Mouse (Mus musculus) limb, embryonic 15.5 days (tissue): ENCODE results near the gene Fgfr2. TPM values are rescaled to one million over a fixed set of nuclear protein-coding genes. Genes with fewer than 3 reads are reported as not detected.

Source experiments
- ATAC-seq: fragments of 200-750 bp; cut with Nextera tagmentation; 2 replicates; pipeline ENCODE4 v1.8.0; 2017; ENCODE audit warnings: low read depth, moderate TSS enrichment; ENCODE audit not compliant: insufficient number of reproducible peaks, low FRiP score, low TSS enrichment
- H3K27ac ChIP-seq: fragments of 300-500 bp; sonication (generic); 2 replicates; pipeline ENCODE4 v1.5.1; 2015; ENCODE audit warnings: moderate library complexity, mild to moderate bottlenecking, inconsistent platforms
- H3K27me3 ChIP-seq: fragments of 300-500 bp; sonication (generic); 2 replicates; pipeline ENCODE4 v1.6.1; 2015; ENCODE audit warnings: inconsistent platforms
- H3K36me3 ChIP-seq: fragments of 300-500 bp; sonication (generic); 2 replicates; pipeline ENCODE4 v1.6.1; 2015; ENCODE audit warnings: inconsistent platforms
- H3K4me1 ChIP-seq: fragments of 300-500 bp; sonication (generic); 2 replicates; pipeline ENCODE4 v1.6.1; 2015; ENCODE audit warnings: inconsistent platforms
- H3K4me2 ChIP-seq: fragments of 300-500 bp; sonication (generic); 2 replicates; pipeline ENCODE4 v1.6.1; 2015; ENCODE audit warnings: mild to moderate bottlenecking, inconsistent platforms
- H3K4me3 ChIP-seq: fragments of 300-500 bp; sonication (generic); 2 replicates; pipeline ENCODE4 v1.5.1; 2015; ENCODE audit warnings: mild to moderate bottlenecking, inconsistent platforms
- H3K9ac ChIP-seq: fragments of 300-500 bp; sonication (generic); 2 replicates; pipeline ENCODE4 v1.6.1; 2015; ENCODE audit warnings: inconsistent platforms
- H3K9me3 ChIP-seq: fragments of 300-500 bp; sonication (generic); 2 replicates; pipeline ENCODE4 v1.6.1; 2016; ENCODE audit warnings: inconsistent platforms
- WGBS: fragments of 180-500 bp; shearing (Covaris S2); methylation state at CpG from one replicate; pipeline ENCODE4 v1.1.7; 2015; 5-methylcytosine and 5-hydroxymethylcytosine counted together
- polyA plus RNA-seq: library from polyadenylated mRNA; unstranded; fragments of >200 nt; fragmentation: Nextera tagmentation; extraction: Ambion mirVana; gene quantifications from 2 replicates; pipeline ENCODE4 v1.2.1, GENCODE M21; 2015

The Fgfr2 gene
- polyA plus RNA-seq, 1 experiment from 2014 or later = 101 TPM

GRCm38 (mm10) chr7:132800868-132801267 lies 322.3 kb downstream of the Fgfr2 start:
- Histone ChIP-seq H3K4me1 (peaks cover 37% of the 10 kb centered on the region), H3K27ac (no peak overlapping the region), H3K36me3 (peaks cover 4% of the 10 kb centered on the region; the same call in 1 of the 2 replicates), H3K4me2 (no peak overlapping the region), H3K9me3 (no peaks in the 10 kb centered on the region), H3K9ac (no peak overlapping the region), H3K27me3 (no peaks in the 10 kb centered on the region), H3K4me3 (no peak overlapping the region)
- WGBS = 91% methylated on average over 10 of the region's 10 CpGs
- no peak for ATAC-seq

DNA sequence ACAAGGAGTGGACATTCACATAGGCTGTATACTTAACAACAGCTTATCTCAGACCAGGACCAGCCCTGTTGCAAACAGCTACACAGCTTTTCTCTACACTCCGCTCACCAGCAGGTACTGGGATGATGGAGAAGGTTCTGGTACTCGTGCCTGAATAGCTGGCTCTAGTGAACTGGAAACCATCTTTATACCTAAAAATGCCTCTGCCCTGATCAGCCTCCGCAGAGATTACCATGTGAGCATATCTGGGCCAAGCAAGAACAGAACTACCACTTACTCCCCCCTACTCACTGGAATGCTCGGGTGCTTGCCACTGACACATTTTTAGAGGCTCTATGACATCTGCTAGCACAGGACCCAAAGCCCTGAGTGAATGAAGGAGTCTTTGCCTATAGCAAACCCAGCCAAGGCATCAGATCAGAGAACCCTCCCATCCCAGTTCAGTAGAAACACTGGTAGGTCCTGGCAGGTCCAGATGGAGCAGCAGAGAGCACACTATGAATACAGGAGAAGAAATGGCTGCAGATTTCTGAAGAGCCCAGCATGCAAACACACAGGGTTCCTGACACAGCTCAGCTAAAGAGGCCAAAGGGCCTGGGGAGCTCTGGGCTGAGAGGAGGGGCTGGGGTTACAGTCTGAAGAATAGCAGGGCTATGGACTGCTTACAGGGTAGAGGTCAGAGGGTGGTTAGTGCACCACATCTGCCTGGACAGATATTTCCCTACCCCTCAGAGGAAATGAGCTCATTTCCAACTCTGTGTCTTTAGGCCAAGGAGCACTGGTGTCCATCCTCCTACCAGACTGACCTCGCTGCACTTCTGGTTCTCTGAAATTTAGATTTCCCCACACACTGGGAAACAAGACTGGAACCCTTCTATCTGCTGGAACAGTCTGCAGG lies 323.8 kb downstream of the Fgfr2 start:
- no peaks in the 10 kb centered on the region for H3K27me3 ChIP-seq
- H3K27ac ChIP-seq = no peak overlapping the region
- no peak overlapping the region for H3K9ac ChIP-seq
- H3K4me2 ChIP-seq = no peak overlapping the region
- WGBS = 85% methylated on average over 5 of the region's 5 CpGs
- no peak overlapping the region for H3K4me3 ChIP-seq
- no peaks in the 10 kb centered on the region for H3K9me3 ChIP-seq
- peaks cover 31% of the 10 kb centered on the region for H3K4me1 ChIP-seq
- ATAC-seq = no peak
- 0 out of 2 replicates have a peak, but pooled peaks cover 4% of the 10 kb centered on the region for H3K36me3 ChIP-seq

DNA sequence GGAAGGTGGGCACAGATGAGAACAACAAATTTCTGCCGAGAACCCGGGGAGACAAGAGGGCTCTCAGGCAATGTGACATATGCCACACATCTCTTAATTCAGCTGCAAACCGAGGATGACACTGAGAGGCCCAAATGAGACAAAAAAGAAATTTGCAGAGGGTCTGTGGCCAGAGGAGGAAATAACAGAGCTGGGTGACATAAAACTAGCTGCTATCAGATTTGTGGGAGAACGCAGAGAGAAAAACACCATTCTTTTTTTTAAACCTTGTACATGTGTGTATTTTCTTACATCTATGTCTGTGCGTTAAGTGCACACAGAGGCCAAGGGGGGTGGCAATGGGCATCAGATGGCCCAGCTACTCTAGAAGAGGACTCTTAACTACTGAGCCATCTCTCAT lies 328.0 kb downstream of the Fgfr2 start:
- H3K4me3 ChIP-seq = no peak overlapping the region
- H3K36me3 ChIP-seq = 0 out of 2 replicates have a peak, but pooled peaks cover 4% of the 10 kb centered on the region
- peaks cover 30% of the 10 kb centered on the region for H3K4me1 ChIP-seq
- H3K9me3 ChIP-seq = no peaks in the 10 kb centered on the region
- H3K4me2 ChIP-seq = no peak overlapping the region
- WGBS = 92% methylated on average over 5 of the region's 5 CpGs
- ATAC-seq = no peak
- no peaks in the 10 kb centered on the region for H3K27me3 ChIP-seq
- H3K27ac ChIP-seq = no peak overlapping the region
- no peak overlapping the region for H3K9ac ChIP-seq

GRCm38 (mm10) chr7:132793467-132793866 lies 329.7 kb downstream of the Fgfr2 start:
- Histone ChIP-seq H3K9ac (no peak overlapping the region), H3K4me1 (peaks cover 28% of the 10 kb centered on the region), H3K27me3 (no peaks in the 10 kb centered on the region), H3K4me2 (no peak overlapping the region), H3K36me3 (0 out of 2 replicates have a peak, but pooled peaks cover 2% of the 10 kb centered on the region), H3K9me3 (no peaks in the 10 kb centered on the region), H3K27ac (0 out of 2 replicates have a peak overlapping the region, but pooled peaks have one; percentile 38), H3K4me3 (no peak overlapping the region)
- ATAC-seq = no peak
- 57% methylated on average over 6 of the region's 6 CpGs for WGBS

- peaks cover 3% of the 10 kb centered on the region; the same call in 1 of the 2 replicates for H3K36me3 ChIP-seq
- H3K27me3 ChIP-seq = no peaks in the 10 kb centered on the region
- no peak overlapping the region for H3K4me3 ChIP-seq
- H3K27ac ChIP-seq = no peak overlapping the region
- peaks cover 43% of the 10 kb centered on the region for H3K4me1 ChIP-seq
- no peak overlapping the region for H3K4me2 ChIP-seq
- ATAC-seq = no peak
- 85% methylated on average over 14 of the region's 14 CpGs for WGBS
- H3K9ac ChIP-seq = no peak overlapping the region
- H3K9me3 ChIP-seq = no peaks in the 10 kb centered on the region
Measured at GRCm38 (mm10) chr7:132790447-132791219, 332.5 kb downstream of the Fgfr2 start.

GRCm38 (mm10) chr7:132788826-132789225 lies 334.3 kb downstream of the Fgfr2 start:
- Histone ChIP-seq H3K27me3 (no peaks in the 10 kb centered on the region), H3K9ac (no peak overlapping the region), H3K4me2 (no peak overlapping the region), H3K4me1 (peaks cover 45% of the 10 kb centered on the region), H3K9me3 (no peaks in the 10 kb centered on the region), H3K27ac (no peak overlapping the region), H3K36me3 (peaks cover 3% of the 10 kb centered on the region; the same call in 1 of the 2 replicates), H3K4me3 (no peak overlapping the region)
- 96% methylated on average over 13 of the region's 13 CpGs for WGBS
- ATAC-seq = no peak

DNA sequence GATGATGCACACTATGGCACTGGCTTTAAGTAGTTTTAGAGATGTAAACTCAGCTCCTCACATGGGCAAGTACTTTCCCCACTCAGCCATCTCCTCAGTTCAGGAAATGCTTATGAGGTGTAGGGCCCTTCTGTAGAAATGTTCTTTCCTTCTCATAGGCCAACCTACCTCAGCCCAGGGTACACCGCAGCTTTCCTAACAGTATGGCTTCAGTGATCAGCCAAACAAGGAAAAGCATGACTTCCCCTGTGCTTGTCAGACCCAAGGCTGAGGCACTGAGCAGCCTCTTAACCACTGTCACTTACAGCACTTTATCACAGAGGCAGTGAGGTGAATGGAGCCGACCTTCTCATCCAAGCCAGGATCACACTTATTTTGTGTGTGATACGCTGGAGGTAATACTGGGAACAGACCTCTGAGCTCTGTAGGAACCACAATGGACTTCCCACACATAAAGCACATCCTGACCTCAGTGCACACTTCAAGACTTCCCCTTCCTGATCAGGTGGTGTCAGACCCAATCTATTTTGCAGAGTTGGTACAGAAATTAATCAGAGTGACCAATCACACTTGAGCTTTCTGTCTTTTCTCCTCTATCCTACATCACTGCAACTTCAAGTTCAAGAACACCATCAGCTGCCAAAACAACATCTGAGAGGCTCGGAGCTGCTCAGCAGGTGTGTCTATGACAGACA lies 335.5 kb downstream of the Fgfr2 start:
- Histone ChIP-seq H3K9me3 (no peaks in the 10 kb centered on the region), H3K4me2 (no peak overlapping the region), H3K27ac (0 out of 2 replicates have a peak overlapping the region, but pooled peaks have one; percentile 35), H3K4me3 (no peak overlapping the region), H3K4me1 (peaks cover 46% of the 10 kb centered on the region), H3K27me3 (no peaks in the 10 kb centered on the region), H3K9ac (no peak overlapping the region), H3K36me3 (peaks cover 3% of the 10 kb centered on the region; the same call in 1 of the 2 replicates)
- ATAC-seq = no peak
- 84% methylated on average over 4 of the region's 4 CpGs for WGBS

DNA sequence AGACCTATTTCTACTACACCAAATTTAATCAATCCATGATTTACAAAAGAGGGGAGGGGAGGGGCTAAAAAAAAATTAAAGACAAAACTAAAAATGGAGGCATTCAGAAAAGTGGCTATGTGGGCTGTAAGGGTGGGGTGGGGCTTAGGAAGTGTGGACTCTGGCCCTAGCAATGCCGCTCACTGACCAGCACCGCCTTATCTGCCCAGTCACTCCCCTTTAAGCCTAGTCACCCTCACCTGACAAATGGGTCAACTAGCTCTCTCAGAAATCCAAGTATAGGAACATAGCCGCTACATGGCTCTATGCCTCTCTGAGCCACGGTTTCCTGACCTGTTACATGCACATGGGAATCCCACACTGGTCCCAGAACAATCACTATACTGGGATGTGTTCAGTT lies 336.1 kb downstream of the Fgfr2 start:
- no peaks in the 10 kb centered on the region for H3K27me3 ChIP-seq
- H3K9ac ChIP-seq = no peak overlapping the region
- no peak overlapping the region for H3K4me2 ChIP-seq
- WGBS = 90% methylated on average over 4 of the region's 4 CpGs
- no peak for ATAC-seq
- peaks cover 3% of the 10 kb centered on the region; the same call in 1 of the 2 replicates for H3K36me3 ChIP-seq
- H3K4me3 ChIP-seq = no peak overlapping the region
- H3K9me3 ChIP-seq = no peaks in the 10 kb centered on the region
- peaks cover 50% of the 10 kb centered on the region for H3K4me1 ChIP-seq
- H3K27ac ChIP-seq = 0 out of 2 replicates have a peak overlapping the region, but pooled peaks have one; percentile 35

- ATAC-seq = no peak
Measured at GRCm38 (mm10) chr7:132786522-132786921, 336.6 kb downstream of the Fgfr2 start.

DNA sequence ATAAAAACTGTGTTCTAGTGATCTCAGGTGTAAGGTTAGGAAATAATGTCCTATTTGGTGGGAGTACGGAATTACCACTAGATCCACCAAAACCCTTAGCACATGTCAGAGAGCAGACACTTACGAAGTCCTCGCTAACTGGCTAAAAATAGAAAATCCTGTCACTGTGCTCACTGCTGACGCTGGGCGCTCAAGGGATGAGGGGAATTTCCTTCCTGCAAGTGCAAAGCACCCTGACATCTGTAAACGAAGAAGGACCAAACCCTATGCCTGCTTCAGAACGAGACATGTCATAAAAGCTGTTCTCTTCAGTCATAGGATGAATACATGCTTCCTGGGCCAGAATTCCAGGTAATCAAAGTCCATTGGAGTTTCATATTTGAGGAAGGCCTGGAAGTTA lies 337.1 kb downstream of the Fgfr2 start:
- Histone ChIP-seq H3K27ac (0 out of 2 replicates have a peak overlapping the region, but pooled peaks have one; percentile 17), H3K36me3 (peaks cover 3% of the 10 kb centered on the region; the same call in 1 of the 2 replicates), H3K4me2 (no peak overlapping the region), H3K4me3 (no peak overlapping the region), H3K9me3 (no peaks in the 10 kb centered on the region), H3K4me1 (peaks cover 60% of the 10 kb centered on the region), H3K9ac (no peak overlapping the region), H3K27me3 (no peaks in the 10 kb centered on the region)
- WGBS = 61% methylated on average over 7 of the region's 7 CpGs
- ATAC-seq = no peak

More at GRCm38 (mm10) chr7:132786522-132786921, 336.6 kb downstream of the Fgfr2 start:
- Histone ChIP-seq H3K9me3 (no peaks in the 10 kb centered on the region), H3K27me3 (no peaks in the 10 kb centered on the region), H3K4me3 (no peak overlapping the region), H3K36me3 (peaks cover 3% of the 10 kb centered on the region; the same call in 1 of the 2 replicates), H3K4me2 (no peak overlapping the region), H3K27ac (peak overlapping the region; percentile 24; the same call in 1 of the 2 replicates), H3K9ac (no peak overlapping the region), H3K4me1 (peaks cover 55% of the 10 kb centered on the region)
- WGBS = 62% methylated on average over 4 of the region's 4 CpGs

GRCm38 (mm10) chr7:132784101-132784500 lies 339.0 kb downstream of the Fgfr2 start:
- Histone ChIP-seq H3K27ac (no peak overlapping the region), H3K9ac (no peak overlapping the region), H3K4me3 (no peak overlapping the region), H3K4me2 (no peak overlapping the region), H3K9me3 (no peaks in the 10 kb centered on the region), H3K27me3 (no peaks in the 10 kb centered on the region), H3K36me3 (peaks cover 3% of the 10 kb centered on the region; the same call in 1 of the 2 replicates), H3K4me1 (peaks cover 65% of the 10 kb centered on the region)
- 66% methylated on average over 5 of the region's 5 CpGs for WGBS
- ATAC-seq = no peak
